Mouse (Mus musculus) megakaryocyte, embryonic 14.5 days (primary cell): ENCODE measurements around the gene Upf3b.

Experiments used
- FLI1 ChIP-seq: IDR thresholded peaks from 2 replicates; pipeline ENCODE4 v1.6.1; 2012; ENCODE audit warnings: low read length, inconsistent platforms, mixed read lengths
- GATA1 ChIP-seq: IDR thresholded peaks from 3 replicates; pipeline ENCODE4 v1.6.1; 2012; ENCODE audit warnings: mixed read lengths, low read length, inconsistent platforms, borderline replicate concordance

DNA sequence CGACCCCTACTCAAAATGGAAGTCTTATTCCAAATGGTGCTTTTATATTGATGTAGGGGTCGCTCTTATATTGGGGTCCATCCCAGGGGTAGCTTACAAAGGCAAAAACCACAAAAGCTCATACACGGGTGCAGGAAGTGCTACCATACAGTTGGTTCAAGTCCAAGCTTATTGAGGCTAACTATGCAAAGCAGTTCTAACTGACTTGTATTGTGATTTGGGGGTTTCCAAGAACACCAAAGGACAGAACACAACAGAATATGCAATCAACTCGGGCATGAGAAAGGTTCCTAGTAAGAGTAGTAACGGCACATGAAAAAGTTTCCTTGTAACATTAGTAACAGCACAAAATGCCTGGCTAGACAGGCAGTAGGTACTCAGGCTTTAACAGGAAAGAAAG, 10.1 kb upstream of the Upf3b start:
- TF ChIP-seq GATA1 (no peak), FLI1 (no peak)
